Mouse (Mus musculus): Measurements from ENCODE around the gene Ism2. TPM values are rescaled to one million over a fixed set of nuclear protein-coding genes. Genes with fewer than 3 reads are reported as not detected.

The Ism2 gene
- polyA plus RNA-seq, 1 experiment, result 0.56 TPM

DNA sequence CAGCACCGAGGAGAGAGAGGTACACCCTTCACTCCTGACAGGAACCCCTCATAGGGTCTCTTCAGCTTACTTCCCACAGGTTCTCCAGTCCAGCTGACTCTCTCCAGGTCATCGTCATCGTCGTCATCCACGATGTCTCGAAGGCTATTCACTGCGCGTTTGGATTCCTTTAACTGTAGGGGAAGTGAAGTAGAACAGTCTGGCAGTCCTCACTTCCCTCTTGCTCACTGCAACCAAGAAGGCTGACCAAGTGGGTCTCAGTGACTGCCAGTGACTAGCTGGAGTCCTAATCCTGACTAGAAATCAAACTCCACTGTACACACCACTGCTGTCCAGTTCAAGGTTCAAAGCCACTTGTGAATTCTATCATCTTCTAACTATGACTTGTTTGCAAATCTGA lies 38.9 kb downstream of the Ism2 start:
- Histone ChIP-seq H3K4me3 (replicated peaks; ENCODE audit: extremely low read depth, low read depth, low read length) (no peak overlapping the region), H3K4me1 (ENCODE audit: control insufficient read depth, insufficient read depth, low read length) (no peaks in the 10 kb centered on the region)
- TF ChIP-seq POLR2A (IDR thresholded peaks at IDR 0.05; ENCODE audit: borderline replicate concordance, extremely low read depth, low read depth, low read length), result no peak
- no peak for TF ChIP-seq CTCF (IDR thresholded peaks at IDR 0.05; ENCODE audit: insufficient read depth, low read length)
- DNase-seq, result no peak
- WGBS, result 87% methylated on average over 8 of the region's 8 CpGs

GRCm38 (mm10) chr12:87256629-87257028 lies 42.9 kb downstream of the Ism2 start:
- Histone ChIP-seq H3K4me3 (replicated peaks; ENCODE audit: extremely low read depth, low read depth, low read length) (no peak overlapping the region), H3K4me1 (ENCODE audit: control insufficient read depth, insufficient read depth, low read length) (no peaks in the 10 kb centered on the region)
- no peak for DNase-seq
- TF ChIP-seq CTCF (IDR thresholded peaks at IDR 0.05; ENCODE audit: insufficient read depth, low read length) (no peak), POLR2A (IDR thresholded peaks at IDR 0.05; ENCODE audit: borderline replicate concordance, extremely low read depth, low read depth, low read length) (no peak)
- 92% methylated on average over 5 of the region's 5 CpGs for WGBS

DNA sequence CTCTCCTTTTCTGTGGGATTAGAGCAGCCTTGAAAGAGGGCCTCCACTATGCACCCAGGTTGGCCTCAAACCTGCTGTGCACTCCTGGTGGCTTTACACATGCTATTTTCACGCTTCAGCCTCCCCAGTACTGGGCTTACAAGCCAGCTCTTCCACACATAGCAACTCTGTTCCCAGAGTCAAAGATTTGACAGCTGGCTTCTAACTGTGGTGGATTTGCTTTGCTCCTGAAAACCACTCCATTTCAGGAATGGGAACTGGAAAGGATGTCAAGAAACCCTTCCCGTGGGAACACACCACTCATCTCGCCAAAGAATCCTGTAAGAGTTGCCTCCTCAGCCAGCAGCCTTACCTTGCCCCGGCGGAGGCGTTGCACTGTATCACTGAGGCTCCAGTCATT lies 45.6 kb downstream of the Ism2 start:
- TF ChIP-seq POLR2A (IDR thresholded peaks at IDR 0.05; ENCODE audit: borderline replicate concordance, extremely low read depth, low read depth, low read length) (no peak), CTCF (IDR thresholded peaks at IDR 0.05; ENCODE audit: insufficient read depth, low read length) (no peak)
- H3K4me3 ChIP-seq (replicated peaks; ENCODE audit: extremely low read depth, low read depth, low read length), result no peak overlapping the region
- WGBS, result 96% methylated on average over 6 of the region's 6 CpGs
- no peak for DNase-seq
- no peaks in the 10 kb centered on the region for H3K4me1 ChIP-seq (ENCODE audit: control insufficient read depth, insufficient read depth, low read length)

- H3K4me3 ChIP-seq (replicated peaks; ENCODE audit: extremely low read depth, low read depth, low read length), result no peak overlapping the region
- WGBS, result 83% methylated on average over 6 of the region's 6 CpGs
- no peaks in the 10 kb centered on the region for H3K4me1 ChIP-seq (ENCODE audit: control insufficient read depth, insufficient read depth, low read length)
- TF ChIP-seq POLR2A (IDR thresholded peaks at IDR 0.05; ENCODE audit: borderline replicate concordance, extremely low read depth, low read depth, low read length) (no peak), CTCF (IDR thresholded peaks at IDR 0.05; ENCODE audit: insufficient read depth, low read length) (no peak)
- no peak for DNase-seq
Measured at GRCm38 (mm10) chr12:87250161-87250560, 49.3 kb downstream of the Ism2 start.

DNA sequence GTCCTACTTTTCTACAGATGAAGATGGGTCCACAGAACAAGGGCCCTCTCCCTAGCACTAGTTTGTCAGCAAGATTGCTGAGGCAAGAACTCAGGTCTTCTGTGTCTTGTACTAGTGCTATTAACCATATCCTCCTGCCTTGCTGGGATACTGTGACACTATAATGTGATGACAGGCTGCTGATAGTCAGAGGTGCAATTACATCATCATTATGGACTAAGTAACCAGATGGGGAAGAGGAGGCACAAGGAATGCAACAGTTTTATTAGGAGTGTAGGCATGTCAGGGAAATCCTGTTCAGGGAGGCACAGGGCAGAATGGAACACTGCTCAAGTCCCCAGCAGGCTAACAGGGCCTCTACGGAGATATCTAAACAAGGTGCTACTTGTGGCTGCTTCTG lies 60.9 kb downstream of the Ism2 start, which contains the start of gene Noxred1:
Gene Noxred1 (minus strand): TSS at position 101 of the 400 bp plus-strand sequence.
- Histone ChIP-seq H3K4me1 (ENCODE audit: control insufficient read depth, insufficient read depth, low read length) (no peaks in the 10 kb centered on the region), H3K4me3 (replicated peaks; ENCODE audit: extremely low read depth, low read depth, low read length) (no peak within 1 kb of the TSS)
- no peak for TF ChIP-seq CTCF (IDR thresholded peaks at IDR 0.05; ENCODE audit: insufficient read depth, low read length)
- TF ChIP-seq POLR2A (IDR thresholded peaks at IDR 0.05; ENCODE audit: borderline replicate concordance, extremely low read depth, low read depth, low read length), result no peak
- DNase-seq, result no peak
- 79% methylated on average over 1 of the region's 1 CpGs for WGBS

- TF ChIP-seq CTCF (IDR thresholded peaks at IDR 0.05; ENCODE audit: insufficient read depth, low read length) (no peak), POLR2A (IDR thresholded peaks at IDR 0.05; ENCODE audit: borderline replicate concordance, extremely low read depth, low read depth, low read length) (no peak)
- DNase-seq, result no peak
- WGBS, result 69% methylated on average over 5 of the region's 5 CpGs
- Histone ChIP-seq H3K4me3 (replicated peaks; ENCODE audit: extremely low read depth, low read depth, low read length) (no peak overlapping the region), H3K4me1 (ENCODE audit: control insufficient read depth, insufficient read depth, low read length) (no peaks in the 10 kb centered on the region)
Measured at GRCm38 (mm10) chr12:87236882-87237483, 62.5 kb downstream of the Ism2 start.

DNA sequence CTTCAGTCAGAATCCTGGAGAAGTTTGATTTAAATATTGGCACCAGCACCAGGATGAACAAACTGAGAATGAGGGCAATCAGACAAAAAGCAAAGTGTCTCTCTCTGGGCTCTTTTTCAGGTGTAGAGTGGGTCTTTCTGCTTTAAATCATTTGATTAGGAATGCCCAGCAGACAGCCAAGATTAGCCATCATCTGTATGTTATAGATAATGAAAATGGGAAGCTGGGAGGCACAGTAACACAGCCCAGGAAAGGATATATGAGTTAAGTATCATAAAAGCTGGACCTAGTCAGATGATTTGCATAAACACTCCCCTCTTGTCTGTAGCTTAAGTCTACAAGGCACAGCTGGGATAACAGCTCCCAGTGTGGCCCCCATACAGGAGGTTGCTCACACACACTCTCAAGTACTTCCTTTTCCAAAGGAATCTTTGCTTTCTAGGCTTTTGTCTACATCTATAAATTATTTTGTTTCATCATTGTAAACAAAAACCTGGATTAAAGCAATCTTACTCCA lies 69.1 kb downstream of the Ism2 start:
- H3K4me3 ChIP-seq (replicated peaks; ENCODE audit: extremely low read depth, low read depth, low read length), result no peak overlapping the region
- no peaks in the 10 kb centered on the region for H3K4me1 ChIP-seq (ENCODE audit: control insufficient read depth, insufficient read depth, low read length)
- no peak for DNase-seq
- no peak for TF ChIP-seq CTCF (IDR thresholded peaks at IDR 0.05; ENCODE audit: insufficient read depth, low read length)
- TF ChIP-seq POLR2A (IDR thresholded peaks at IDR 0.05; ENCODE audit: borderline replicate concordance, extremely low read depth, low read depth, low read length), result no peak

DNA sequence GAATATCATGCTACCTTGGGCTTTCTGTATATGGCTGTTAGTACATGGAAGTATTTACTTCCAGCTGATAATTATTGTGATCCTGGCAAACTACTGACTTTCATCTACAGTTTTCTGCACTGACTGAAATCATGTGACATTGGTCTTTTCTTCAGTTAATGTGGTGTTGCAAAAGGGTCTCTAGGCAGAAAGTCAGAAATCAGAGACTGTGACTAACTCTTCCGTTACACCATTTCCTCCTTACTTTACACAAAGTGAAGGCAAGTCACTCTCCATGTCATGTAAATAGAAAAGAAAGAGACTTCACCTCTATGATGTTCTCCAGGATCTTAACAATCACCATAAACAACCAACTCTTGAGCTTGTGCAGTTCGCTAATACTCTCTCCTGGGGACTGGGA lies 69.9 kb downstream of the Ism2 start:
- no peak for DNase-seq
- TF ChIP-seq CTCF (IDR thresholded peaks at IDR 0.05; ENCODE audit: insufficient read depth, low read length) (no peak), POLR2A (IDR thresholded peaks at IDR 0.05; ENCODE audit: borderline replicate concordance, extremely low read depth, low read depth, low read length) (no peak)
- WGBS, result 83% methylated on average over 2 of the region's 2 CpGs
- Histone ChIP-seq H3K4me3 (replicated peaks; ENCODE audit: extremely low read depth, low read depth, low read length) (no peak overlapping the region), H3K4me1 (ENCODE audit: control insufficient read depth, insufficient read depth, low read length) (no peaks in the 10 kb centered on the region)

Other genes with a start within 250 kb of the Ism2 start
- 4.8 and 7.8 TPM in 2 replicates for gene Ngb, start 197.2 kb downstream of the Ism2 start, polyA plus RNA-seq (2012; rRNA removed)
- 54.5 and 69.7 TPM in 2 replicates for gene Gstz1, start 152.5 kb downstream of the Ism2 start, polyA plus RNA-seq (2012; rRNA removed)
- 15.1 and 15.7 TPM in 2 replicates for gene Pomt2, start 151.7 kb downstream of the Ism2 start, polyA plus RNA-seq (2012; rRNA removed)
- gene Samd15, start 100.0 kb downstream of the Ism2 start, polyA plus RNA-seq (2012; rRNA removed), result not detected in 2 replicates
- gene Tmed8, start 99.3 kb downstream of the Ism2 start, polyA plus RNA-seq (2012; rRNA removed), result 4.4 and 5.9 TPM in 2 replicates
- 0.31 and 0.91 TPM in 2 replicates for gene Noxred1, start 61.0 kb downstream of the Ism2 start, polyA plus RNA-seq (2012; rRNA removed)
- gene Vipas39, start 33.4 kb downstream of the Ism2 start, polyA plus RNA-seq (2012; rRNA removed), result 17.1 and 23.3 TPM in 2 replicates
- 46.6 and 53.5 TPM in 2 replicates for gene Ahsa1, start 33.2 kb downstream of the Ism2 start, polyA plus RNA-seq (2012; rRNA removed)
- 18.6 and 35.0 TPM in 2 replicates for gene Sptlc2, start 88.7 kb upstream of the Ism2 start, polyA plus RNA-seq (2012; rRNA removed)
- gene Slirp, start 144.2 kb upstream of the Ism2 start, polyA plus RNA-seq (2012; rRNA removed), result 8.4 and 11.3 TPM in 2 replicates
- 10.2 and 10.8 TPM in 2 replicates for gene Alkbh1, start 144.3 kb upstream of the Ism2 start, polyA plus RNA-seq (2012; rRNA removed)
- gene Snw1, start 172.6 kb upstream of the Ism2 start, polyA plus RNA-seq (2012; rRNA removed), result 7.0 and 11.0 TPM in 2 replicates
- not detected in 2 replicates for gene Gm5788, start 195.0 kb upstream of the Ism2 start, polyA plus RNA-seq (2012; rRNA removed)
- not detected in 2 replicates for gene Gm8300, start 214.6 kb upstream of the Ism2 start, polyA plus RNA-seq (2012; rRNA removed)

Data from lung, adult 2 months (tissue).